Mouse (Mus musculus) adrenal gland, postnatal 36 days (tissue): ENCODE data around the gene Ppm1n. TPM values are rescaled to one million over a fixed set of nuclear protein-coding genes. Genes with fewer than 3 reads are reported as not detected.

Experiments
- DNase-seq, 2 experiments: peaks; one replicate each; pipeline ENCODE4 v3.0.0; 2021; ENCODE audit warnings: mixed read lengths in 1 of 2
- long read RNA-seq, 2 experiments: library from polyadenylated mRNA; stranded (forward); transcript quantifications; one replicate each; pipeline ENCODE4 v2.0.0; 2021; ENCODE audit warnings: borderline sequencing depth in 2 of 2
- total RNA-seq, 2 experiments: library from RNA; stranded (reverse); gene quantifications; 2 replicates each; pipeline ENCODE4 v1.2.3; 2021

Ppm1n gene
- not detected for total RNA-seq
- long read RNA-seq, experiment 1: 0 reads
- long read RNA-seq, experiment 2: 0 reads

DNA sequence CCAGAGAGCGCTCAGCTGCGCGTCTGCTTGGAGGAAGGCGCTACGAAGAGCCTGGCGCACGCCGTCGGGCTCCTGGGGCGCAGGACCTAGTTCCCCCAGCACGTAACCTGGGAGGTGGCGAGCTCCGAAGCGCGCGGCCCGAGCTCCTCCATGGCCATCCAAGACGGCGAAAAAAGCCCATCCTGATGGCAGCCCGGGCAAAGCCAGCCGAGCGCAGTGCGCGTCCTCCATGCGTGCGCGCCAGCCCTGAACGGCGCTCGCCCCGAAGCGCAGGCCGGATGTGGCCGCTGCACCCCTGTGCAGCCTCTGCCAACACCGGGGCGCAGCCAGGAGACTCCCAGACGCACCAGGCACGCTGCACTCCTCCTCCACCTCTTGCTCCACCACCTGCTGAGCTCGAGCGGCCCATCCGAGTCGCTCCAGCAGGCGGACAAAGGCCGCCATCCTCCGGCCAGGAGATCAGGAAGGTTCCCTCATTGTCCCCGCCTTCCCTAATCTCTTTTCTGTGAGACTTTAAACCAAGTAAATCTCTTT, at the start of gene Ppm1n:
TSS of gene Ppm1n (minus strand) at position 484 of the 534 bp plus-strand sequence.
- DNase-seq: no peak

DNA sequence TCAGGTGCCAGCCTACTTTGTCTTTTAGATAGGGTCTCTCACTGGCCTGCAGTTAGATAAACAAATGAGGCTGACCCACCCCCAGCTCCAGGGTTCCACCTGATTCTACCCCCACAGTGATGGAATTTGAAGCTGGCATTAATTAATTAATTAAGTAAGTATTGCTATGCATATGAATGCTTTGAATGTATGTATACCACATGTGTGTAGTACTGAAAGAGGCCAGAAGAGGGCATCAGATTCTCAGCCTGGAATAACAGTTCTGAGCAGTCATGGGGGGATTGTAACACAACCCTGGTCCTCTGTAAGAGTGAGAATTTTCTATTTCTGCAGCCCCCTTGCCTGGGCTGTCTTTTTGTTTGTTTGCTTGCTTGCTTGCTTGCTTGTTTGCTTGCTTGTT, 48.6 kb upstream of the Ppm1n start:
- DNase-seq: no peak

DNA sequence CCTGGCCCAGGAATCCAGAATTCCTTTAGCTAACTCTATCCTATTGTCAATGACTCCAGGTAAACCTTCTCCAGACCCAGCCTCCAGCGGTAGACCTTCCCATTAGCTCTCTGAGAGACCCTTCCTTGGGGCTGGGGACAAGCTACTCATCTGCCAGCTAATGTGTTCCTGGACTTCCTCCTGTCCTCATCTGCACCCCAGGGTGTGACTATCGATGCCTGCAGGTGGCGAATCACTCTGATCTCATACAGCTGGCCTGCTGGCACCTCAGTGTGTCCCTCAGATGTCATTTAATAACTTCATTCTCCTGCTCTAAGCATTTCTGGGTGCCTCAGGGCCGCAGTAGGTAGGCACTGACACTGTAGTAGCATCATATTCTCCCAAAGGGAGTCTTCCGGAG, 47.9 kb upstream of the Ppm1n start:
- no peak for DNase-seq

DNA sequence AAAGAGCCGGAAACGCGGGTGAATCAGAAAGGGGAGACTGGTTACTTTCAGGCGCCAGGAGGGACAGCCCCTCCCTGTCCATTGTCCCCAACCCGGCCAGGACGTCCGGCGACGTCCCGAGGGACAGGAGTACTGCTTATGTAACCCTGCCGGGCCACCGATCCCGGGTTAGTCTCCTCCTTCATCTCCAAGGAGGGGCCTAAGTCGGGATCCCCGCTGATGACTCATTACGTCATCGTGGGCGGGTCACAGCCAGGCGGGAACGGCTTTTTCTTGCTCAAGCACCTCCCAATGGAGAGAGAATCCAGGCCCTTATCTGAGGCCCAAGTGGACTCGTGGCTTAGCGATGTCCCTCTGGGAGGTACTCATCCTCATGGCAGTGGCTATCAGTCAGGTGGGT, 47.3 kb upstream of the Ppm1n start:
- DNase-seq: peak; percentile 94 to 95

DNA sequence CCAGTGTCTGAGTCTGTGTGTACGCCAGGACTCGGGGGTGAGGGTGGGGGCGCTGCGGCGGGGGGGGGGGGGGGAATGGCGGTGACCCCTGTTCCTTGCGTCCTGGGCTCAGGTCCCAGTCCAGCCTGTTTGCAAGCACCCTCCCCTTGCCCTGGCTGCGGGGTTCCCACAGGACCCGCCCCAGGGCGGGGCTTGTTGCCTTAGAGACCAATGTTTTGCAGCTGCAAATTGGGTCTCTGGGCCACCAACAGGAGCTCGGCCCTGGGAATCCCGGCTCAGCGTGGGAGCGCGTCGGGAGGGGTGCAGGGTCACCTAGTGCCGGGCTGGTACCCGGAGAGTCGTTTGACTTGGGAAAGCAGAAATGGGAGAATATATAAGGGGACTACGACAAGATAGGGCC, 46.5 kb upstream of the Ppm1n start:
- peak; percentile 94 to 97 for DNase-seq

DNA sequence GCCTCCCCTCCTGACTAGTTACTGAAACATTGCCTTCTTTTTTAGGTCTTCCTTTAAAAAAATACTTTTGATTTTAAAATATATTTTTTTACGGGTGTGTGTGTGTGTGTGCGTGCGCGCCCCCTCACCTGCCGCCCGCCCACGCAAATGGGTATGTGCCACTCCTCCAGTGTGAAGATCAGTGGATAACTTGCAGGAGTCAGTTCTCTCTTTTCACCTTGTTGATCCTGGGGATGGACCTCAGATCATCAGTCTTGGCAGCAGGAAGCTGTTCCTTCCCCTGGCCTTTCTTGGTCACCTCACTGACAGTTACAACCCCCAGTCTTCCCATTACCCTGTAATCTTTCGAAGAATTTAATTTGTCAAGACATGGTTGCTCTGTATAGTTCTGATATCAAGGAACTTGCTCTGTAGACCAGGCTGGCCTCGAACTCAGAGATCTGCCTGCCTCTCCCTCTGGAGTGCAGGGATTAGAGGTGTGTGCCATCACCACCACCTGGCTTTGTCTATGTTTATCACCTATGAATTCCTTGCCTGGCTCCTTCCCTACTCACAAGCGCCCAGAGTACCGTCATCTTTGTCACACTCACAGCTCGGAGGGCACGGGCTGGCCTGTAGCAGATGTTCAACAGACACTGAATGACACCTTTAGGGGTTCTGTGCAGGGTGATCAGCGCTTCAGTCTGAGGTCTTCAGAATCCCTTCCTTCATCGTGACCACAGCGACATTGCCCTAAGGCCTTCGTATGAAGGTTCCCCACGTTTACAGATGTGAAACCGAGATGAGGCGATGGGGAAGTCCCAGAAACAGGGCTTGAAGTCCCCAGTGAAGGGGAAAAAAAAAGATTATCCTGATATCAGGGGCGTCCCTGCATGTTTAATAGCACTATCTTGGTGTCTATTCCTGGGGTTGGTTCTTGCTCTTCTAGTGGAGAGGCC, 45.7 kb upstream of the Ppm1n start:
- no peak for DNase-seq

DNA sequence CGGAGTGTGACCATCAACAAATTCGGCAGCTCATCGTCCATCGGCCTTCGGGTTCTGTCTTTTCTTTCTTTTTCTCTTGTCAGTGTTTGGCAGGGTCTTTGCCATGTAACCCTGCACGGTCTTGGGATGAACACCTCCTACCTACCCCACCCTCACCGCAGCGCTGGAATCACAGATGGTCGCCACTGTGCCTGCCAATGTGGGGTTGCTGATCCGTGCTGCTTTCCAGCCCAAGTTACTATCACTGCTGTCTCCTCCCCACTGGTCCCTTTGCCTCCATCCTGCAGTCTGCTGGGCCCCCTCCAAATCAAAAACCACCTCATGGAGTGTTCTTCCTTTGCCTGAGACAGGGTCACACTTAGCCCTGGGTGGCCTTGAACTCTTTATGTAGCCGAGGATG, 44.4 kb upstream of the Ppm1n start:
- DNase-seq: no peak

DNA sequence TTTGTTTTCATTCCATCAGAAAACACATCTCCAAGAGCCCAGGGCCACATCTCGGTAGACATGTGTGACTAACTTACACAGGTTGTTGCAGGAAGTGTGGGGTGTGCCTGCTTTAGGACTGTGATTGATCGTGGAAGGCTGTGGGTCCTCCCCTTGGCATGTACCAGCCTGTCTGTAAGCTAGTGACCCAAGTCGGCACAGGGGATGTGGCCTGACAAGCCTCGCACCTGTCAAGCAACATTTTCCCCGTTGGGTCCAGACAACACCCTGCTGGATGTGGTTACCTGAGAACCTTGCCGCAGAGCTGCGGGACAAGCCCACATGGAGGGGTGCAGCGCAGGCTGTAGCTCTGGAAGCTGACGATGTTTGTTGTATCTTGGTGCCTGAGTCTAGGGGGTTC, 42.6 kb upstream of the Ppm1n start:
- no peak for DNase-seq

DNA sequence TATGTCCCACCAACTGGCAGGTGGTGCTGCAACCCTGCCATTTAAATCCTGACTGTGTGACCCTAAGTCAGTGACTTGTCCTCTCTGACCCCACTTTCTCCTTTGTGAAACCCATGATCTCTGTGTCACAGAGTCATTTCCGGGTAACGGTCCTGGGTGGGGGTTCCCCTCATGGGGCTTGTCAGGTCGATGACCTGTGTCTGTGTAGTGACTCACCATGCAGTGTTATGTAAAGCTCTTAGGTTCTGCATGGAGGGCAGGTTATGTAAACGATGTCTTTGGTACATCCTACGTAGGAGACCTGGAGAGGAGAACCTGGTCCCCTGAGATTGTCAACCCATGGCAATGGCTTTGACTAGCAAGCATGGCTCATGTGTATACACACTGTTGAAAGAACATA, 41.6 kb upstream of the Ppm1n start:
- no peak for DNase-seq

DNA sequence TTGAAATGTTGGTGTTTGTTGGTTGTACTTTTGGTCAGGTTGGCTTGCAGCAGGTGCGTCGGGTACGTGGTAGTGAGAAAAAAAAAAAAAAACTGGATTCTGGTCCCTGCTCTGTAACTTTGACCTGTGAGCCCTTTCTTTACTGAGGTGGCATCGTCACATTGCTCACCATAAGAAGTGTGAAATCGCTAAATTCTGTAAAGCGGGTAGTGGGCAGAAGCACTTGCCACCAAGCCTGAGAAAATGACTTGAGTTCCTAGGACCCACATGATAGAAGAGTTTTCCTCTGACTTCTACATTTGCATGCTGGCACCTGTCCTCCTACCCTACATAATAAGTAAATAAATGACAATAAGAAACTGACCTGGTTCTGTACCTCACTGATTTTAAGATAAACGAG, 40.8 kb upstream of the Ppm1n start:
- DNase-seq: no peak

DNA sequence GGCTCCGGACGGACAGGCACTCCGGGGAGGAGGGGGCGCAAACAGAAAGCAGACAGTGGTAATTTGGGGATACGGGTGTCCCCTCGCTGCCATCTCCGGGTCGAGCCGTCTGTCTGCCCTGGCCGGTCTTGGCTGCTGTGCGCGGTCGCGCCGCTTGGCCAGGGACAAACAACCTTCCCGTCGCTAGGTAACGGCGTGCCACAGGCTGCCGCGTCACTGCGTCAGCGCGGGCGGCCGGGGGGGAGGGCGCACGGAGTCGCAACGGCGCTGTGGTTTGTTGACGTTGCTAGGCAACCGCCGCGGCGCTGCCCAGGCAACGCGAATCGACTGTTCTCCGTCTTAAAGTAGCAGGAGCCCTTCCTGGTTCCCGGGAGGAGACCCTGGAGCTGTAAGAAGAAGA, 40.0 kb upstream of the Ppm1n start:
- peak; percentile 98 to 99 for DNase-seq

DNA sequence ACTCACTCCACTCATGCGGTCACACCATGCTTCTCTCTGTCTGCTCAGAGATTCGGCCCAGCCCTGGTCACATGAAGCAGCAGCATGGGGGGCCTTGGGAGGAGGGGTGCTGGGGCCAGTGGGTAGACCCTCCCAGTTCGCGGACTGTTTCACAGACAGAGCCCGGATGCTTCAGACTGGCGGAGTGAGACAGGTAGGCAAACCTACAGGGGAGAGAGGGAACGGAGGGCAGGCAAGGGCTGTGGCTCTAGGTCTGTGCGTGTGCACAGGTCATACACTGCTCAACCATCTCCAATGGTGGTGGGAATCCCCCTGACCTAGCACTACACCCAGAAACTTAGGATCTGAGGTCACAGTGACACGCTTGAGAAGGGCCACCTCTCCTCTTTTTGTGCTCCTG, 39.6 kb upstream of the Ppm1n start:
- DNase-seq: no peak

DNA sequence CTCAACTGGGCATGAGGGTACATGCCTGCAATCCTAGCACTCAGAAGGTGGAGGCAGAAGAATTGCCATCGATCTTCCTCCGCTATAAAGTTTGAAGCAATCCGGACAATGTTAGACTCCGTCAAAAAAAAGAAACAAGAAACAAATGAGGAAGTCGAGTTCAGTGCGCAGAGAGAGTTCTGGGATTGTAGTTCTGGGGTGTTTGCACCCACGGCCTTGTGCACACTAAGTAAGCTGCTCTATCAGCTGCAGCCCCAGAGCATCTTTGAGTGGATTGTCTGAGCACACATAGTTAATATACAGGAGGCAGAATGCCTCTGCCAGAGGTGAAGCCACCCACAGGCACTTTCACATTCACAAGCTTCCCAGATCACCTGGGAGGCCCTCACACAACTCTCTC, 38.8 kb upstream of the Ppm1n start:
- no peak for DNase-seq

DNA sequence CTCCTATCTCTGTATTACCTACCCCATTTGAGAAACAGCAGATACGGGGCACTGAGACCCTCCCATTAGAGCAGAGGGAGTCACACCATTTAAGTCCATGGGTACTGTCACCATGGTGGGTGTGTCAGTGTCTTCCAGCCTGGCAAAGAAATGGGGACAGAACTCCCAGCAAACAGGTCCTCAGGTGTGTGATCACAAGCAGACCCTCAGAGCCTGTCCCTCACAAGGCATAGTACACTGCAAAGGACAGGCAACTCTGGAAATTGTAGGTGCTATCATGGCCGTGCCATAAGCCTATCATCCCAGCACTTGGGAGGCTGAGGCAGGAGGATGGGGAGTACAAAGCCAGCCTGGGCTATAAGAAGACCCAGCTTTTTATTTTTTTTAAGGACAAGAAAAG, 38.3 kb upstream of the Ppm1n start:
- DNase-seq: no peak

DNA sequence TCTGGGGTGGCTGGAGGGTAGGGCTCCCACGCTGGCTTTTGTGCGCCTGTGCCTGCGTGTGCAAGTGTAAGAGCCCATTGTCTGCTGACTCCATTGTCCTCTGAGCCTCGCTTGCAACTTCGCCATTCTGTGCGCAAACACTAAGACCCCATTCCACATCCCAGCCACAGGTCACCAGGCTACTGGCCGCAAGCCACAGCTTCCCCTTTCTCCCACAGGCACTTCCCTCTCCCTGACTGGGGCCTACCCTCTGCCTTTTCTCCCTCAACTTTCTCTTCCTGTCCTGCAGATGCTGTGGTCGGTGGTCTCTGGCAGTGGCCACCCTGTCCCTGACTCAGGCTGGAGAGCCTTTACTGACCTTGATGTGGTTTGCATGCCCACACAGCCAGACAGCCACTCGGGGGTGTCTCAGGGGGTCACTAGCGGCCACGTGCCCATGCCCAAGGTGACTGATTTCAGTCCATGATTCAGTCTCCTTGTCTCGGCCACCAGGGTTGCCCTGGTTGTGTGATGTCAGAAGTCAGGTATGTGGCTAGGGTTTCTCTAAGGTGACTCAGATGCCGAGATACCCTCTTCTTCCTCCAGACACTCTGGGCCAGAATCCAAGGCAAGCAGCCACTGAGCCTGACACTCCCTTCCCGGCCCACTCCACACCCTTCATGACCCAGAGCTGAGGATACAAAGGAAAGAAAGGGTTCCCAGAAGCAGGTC, 36.7 kb upstream of the Ppm1n start:
- DNase-seq: peak in 1 of 2 experiments; percentile 49

DNA sequence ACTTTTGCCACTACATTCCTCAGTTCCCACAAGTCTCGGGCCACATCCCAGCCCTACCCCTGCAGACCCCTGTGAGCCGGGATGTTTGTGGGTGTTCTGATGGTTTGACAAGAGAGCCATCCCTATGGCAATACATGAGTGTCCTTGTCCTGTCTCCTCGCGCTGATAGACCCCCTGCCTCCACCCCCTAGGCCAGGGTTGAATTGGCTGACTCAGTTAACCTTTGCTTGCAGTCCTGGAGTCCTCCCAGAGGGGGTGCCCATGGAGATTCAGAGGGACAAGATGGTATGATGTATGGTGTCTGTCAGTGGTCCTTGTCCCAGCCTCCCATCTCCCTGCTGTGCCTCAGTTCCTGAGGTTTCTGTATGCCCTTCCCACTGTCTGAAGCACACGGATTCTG, 34.2 kb upstream of the Ppm1n start:
- DNase-seq: no peak

DNA sequence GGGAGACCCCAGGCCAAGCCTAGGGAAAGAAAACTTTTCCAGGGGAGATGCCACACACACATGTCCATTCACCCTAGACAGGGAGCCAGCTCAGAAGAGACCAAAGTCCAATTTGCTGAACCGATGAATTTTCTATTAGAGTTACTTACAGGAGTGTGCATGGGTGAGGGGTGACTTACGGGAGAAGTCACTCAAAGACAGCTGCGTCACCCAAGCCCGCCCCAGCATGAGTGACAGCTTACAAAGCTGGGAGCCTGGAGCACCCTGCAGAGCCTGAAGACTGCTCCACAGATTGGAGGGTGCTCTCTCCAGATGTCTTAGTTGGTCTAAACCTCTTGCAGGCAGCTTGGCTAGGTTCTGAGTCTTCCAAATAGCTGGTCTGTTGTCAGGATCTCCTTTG, 32.1 kb upstream of the Ppm1n start:
- DNase-seq: no peak

DNA sequence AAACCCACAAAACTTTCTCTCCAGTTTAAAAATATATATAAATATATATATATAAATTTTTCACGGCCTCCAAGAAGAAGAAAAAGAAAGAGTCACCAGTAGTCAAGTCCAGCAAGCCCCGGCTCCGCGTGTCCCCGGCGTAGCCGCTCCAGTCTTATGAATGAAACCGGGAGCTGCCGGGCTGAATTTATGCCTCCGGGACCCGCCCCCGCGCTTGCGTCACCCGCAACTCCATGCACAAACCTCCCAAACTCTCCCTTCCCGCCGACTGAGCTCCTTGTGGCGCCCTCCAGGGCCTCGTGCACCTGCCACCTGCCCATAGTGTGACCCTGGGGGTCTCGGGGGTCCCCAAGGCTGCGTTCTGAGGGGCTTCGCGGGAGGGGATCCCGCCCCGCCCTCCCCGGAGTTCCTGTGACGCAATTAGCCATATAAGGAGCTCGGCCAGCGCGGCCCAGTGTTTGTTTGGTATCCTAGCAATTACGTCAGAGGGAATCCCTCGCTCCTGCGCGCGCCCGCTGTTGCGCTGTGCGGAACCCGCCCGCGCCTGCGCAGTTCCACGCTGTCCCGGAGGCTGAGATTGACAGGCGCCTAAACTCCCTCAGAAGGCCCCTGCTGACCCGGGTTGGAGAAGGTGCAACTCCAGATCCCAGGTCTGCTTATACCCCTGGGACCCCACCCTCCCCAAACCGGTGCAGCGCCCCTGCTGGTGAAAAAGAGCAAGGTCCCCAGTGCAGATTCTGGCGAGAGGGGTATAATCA, 30.2 kb upstream of the Ppm1n start, which contains the start of gene Fosb:
TSS of gene Fosb (minus strand) at position 168 of the 758 bp plus-strand sequence.
- DNase-seq: peak; percentile 94 to 96

DNA sequence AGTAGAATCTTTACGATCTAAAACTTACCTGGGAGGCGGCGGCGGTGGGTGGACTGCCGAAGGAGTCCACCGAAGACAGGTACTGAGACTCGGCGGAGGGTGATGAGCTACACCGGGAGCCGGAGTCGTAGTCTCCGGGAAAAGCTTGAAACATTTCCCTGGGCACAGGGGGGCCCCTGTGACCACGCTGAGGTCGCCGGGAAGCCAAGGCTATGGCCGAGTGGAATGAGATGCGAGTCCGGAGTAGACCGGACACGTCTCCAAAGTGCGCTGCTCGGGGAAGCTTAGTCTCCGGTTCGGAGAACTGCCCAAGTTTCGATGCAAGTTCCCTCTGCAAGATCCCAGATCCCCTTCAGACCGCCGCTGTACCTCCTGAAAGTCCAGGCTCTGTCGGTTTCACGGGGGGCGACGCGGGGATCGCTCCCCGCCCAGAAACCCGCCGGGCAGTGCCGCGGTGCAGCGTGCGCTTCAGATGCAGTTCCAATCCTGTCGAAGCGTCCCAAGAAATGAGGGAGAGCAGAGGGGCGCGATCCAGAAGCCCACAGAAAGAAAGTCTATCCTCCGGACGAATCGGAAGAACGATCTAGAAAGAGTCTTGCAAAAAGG, 29.5 kb upstream of the Ppm1n start:
- DNase-seq: peak in 1 of 2 experiments; percentile 30

DNA sequence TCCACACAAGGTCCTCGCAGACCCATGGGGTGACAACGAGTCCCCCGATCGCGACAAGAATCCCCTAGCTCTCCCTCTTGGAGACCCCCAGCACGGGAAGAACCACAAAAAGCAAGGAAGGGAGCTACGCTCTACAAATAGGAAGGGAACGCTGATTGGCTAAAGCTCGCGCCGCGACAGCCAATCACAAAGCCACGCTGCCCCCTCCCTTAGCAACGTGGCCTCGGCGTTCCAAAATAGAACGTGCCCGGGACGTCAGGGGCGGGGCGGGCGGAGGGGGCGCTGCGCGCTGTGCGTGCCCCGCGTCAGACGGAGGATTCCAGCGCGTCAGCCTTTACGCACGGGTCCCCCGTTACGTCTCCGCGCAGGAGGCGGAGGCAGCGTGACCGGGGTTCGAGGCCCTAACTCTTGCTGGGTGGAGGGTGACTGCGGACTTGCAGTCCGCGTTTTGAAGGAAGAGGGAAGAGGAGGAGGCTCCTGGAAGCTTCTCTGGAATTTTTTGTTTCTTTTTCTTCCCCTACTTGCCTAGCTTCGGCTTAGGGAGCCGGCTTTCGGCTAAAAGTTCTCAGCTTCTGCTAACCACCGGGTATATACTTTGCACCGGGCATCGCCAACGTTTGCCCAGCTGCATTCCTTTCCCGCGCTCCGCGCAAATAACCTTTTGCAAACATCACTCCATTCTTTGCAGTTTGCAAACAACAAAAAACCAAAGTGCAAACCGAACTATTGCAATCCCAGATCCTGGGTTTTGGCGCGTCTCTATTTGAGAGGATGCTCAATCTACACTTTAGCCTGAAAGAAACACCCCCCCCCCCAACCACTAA, 28.8 kb upstream of the Ppm1n start:
- peak; percentile 98 for DNase-seq
